Mouse (Mus musculus): ENCODE data around the gene Tfip11.

DNA sequence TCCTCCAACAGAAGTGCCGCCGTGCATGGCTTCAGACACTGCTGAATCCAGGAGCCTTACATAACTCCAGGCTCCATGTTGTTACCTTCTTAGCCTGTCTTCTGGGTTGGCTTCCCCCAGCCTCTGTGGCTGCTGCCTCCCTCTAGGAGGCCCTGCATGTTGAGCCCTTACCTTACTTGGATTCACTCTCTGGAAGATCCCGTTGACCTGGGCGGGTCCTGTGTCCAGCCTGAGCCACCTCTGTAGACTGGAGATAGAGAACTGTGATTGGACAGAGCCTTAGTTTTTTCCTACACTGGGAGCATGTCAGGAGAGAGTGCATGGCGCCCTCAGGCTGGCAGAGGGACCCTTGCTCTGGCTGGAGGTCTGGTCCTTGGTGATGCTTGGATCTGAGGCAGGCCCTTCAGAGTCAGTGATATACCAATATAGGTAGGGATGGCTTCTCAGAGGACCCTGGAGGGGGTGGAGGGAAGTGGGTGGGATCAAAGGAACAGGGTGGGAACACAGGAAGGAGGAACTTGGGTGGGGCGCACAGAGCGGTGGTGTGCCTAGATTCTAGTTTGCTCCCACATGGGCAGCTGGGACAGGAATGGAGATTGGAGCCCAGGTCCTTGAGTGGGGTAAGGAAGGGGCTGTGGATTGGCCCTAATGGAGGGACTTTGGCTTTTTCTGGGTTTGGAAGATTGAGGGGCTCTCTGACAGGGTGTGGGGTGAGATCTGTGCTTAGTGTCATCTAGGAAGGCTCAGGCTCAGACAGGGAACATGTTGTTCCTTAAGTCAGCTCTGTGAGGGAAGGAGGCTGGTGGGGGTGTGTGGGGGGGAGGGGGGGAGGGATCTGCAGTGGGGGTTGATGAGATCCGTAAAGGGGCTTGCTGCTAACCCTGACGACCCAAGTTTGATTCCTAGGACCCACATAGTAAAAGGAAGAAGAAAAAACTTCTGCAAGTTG is 37.7 kb upstream of the Tfip11 start:
- TF ChIP-seq CTCF (IDR thresholded peaks at IDR 0.05; ENCODE audit: borderline replicate concordance, control insufficient read depth, extremely low read depth, insufficient read depth, low read length, poor library complexity) (no peak), POLR2A (IDR thresholded peaks at IDR 0.05; ENCODE audit: control insufficient read depth, extremely low read depth, insufficient read depth, low read length, poor library complexity) (no peak)

All from thymus, adult 2 months (tissue).